Comparison of ENCODE assay signal across 12 mouse cellular contexts in genomic region chr7:19169506-19169905, GRCm38 (mm10). TPM values are rescaled to one million over a fixed set of nuclear protein-coding genes. Genes with fewer than 3 reads are reported as not detected.
DNase-seq lines count a peak whose midpoint lies in the region; ATAC-seq and TF ChIP-seq lines count a peak whose summit lies in the region.
"Had no signal": no experiment of that assay in that cellular context is flagged by ENCODE, and none has a peak within 500 bp of the region (broad histone marks: within the 10 kb centered on the region; RNA-seq: fewer than 3 reads in every experiment).

No protein-coding gene starts in this region.

- H3K9me3 ChIP-seq in heart, embryonic 14.5 days (ENCODE audit: control insufficient read depth, low read length) = no peaks in the 10 kb centered on the region
- no peaks in the 10 kb centered on the region for H3K9me3 ChIP-seq in intestine, embryonic 15.5 days
- H3K9me3 ChIP-seq in midbrain, embryonic 14.5 days (ENCODE audit: control insufficient read depth, low read length) = no peaks in the 10 kb centered on the region

- H3K36me3 ChIP-seq in heart, embryonic 14.5 days (ENCODE audit: control insufficient read depth, insufficient read depth, low read length) = no peaks in the 10 kb centered on the region
- H3K36me3 ChIP-seq in heart, adult 2 months (ENCODE audit: control insufficient read depth, insufficient read depth, low read length) = no peaks in the 10 kb centered on the region
- H3K36me3 ChIP-seq in intestine, embryonic 15.5 days = no peaks in the 10 kb centered on the region
- H3K36me3 ChIP-seq in midbrain, embryonic 14.5 days (ENCODE audit: control insufficient read depth, insufficient read depth, low read length) = no peaks in the 10 kb centered on the region
- H3K36me3 ChIP-seq: limb, embryonic 13.5 days had no signal

- DNase-seq in heart, adult 2 months = no peak
- DNase-seq in left cerebral cortex, adult 2 months (ENCODE audit: extremely low spot score in 1 of 2, low spot score in 2 of 2) = no peak
- no peak for DNase-seq in left cerebral cortex, postnatal 25 days (ENCODE audit: low spot score in 2 of 2)
- no peak for DNase-seq in midbrain, embryonic 14.5 days
- no peak for DNase-seq in retina, postnatal 1 day
- DNase-seq: cerebellum, adult 11 months; lung, adult 18-20 months; thymus, postnatal 36 days had no signal

- no peak for TF ChIP-seq POLR2A in heart, adult 2 months (IDR thresholded peaks at IDR 0.05; ENCODE audit: insufficient read depth, low read depth, low read length)

- no peak for TF ChIP-seq CTCF in heart, adult 2 months (IDR thresholded peaks at IDR 0.05)
- no peak for TF ChIP-seq CTCF in left cerebral cortex, adult 2 months (IDR thresholded peaks at IDR 0.05)

- no peaks in the 10 kb centered on the region for H3K27me3 ChIP-seq in heart, embryonic 14.5 days (ENCODE audit: control insufficient read depth, insufficient read depth, low read length)
- no peaks in the 10 kb centered on the region; the same call in 1 of the 2 replicates for H3K27me3 ChIP-seq in heart, adult 2 months (ENCODE audit: control insufficient read depth, insufficient read depth, low read length)
- peaks cover 6% of the 10 kb centered on the region; the same call in 1 of the 2 replicates for H3K27me3 ChIP-seq in intestine, embryonic 15.5 days (replicated peaks)
- H3K27me3 ChIP-seq in midbrain, embryonic 14.5 days (ENCODE audit: control insufficient read depth, insufficient read depth, low read length) = peaks cover 5% of the 10 kb centered on the region; the same call in 1 of the 2 replicates

- intact Hi-C loops in heart, adult 2 months (cut with DNase I) = no loop called here
- intact Hi-C loops in left cerebral cortex, adult 2 months (cut with DNase I) = no loop called here
- intact Hi-C loops in left cerebral cortex, postnatal 25 days (cut with DNase I) = no loop called here

- H3K79me2 ChIP-seq in heart, adult 2 months (replicated peaks; ENCODE audit: control insufficient read depth, insufficient read depth, low read length) = no peaks in the 10 kb centered on the region

- H3K4me2 ChIP-seq in heart, embryonic 14.5 days (ENCODE audit: low read length) = peak overlapping the region; percentile 48
- no peak overlapping the region for H3K4me2 ChIP-seq in intestine, embryonic 15.5 days (replicated peaks)
- no peak overlapping the region for H3K4me2 ChIP-seq in midbrain, embryonic 14.5 days (ENCODE audit: low read length)
- H3K4me2 ChIP-seq: limb, embryonic 13.5 days had no signal

- no peak overlapping the region for H3K9ac ChIP-seq in heart, embryonic 14.5 days (ENCODE audit: low read length)
- no peak overlapping the region for H3K9ac ChIP-seq in heart, adult 2 months (ENCODE audit: low read depth, low read length)
- no peak overlapping the region for H3K9ac ChIP-seq in intestine, embryonic 15.5 days
- H3K9ac ChIP-seq in midbrain, embryonic 14.5 days (replicated peaks; ENCODE audit: low read length) = no peak overlapping the region
- H3K9ac ChIP-seq: limb, embryonic 13.5 days had no signal

- H3K4me3 ChIP-seq in heart, embryonic 14.5 days (ENCODE audit: control insufficient read depth in 1 of 2, insufficient read depth in 1 of 2, low read depth in 1 of 2, low read length in 2 of 2) = no peak overlapping the region
- H3K4me3 ChIP-seq in heart, adult 2 months = no peak overlapping the region
- H3K4me3 ChIP-seq in left cerebral cortex, adult 2 months = no peak overlapping the region
- H3K4me3 ChIP-seq in intestine, embryonic 15.5 days (replicated peaks) = no peak overlapping the region
- no peak overlapping the region for H3K4me3 ChIP-seq in midbrain, embryonic 14.5 days (replicated peaks; ENCODE audit: low read depth, low read length)
- H3K4me3 ChIP-seq: limb, embryonic 13.5 days had no signal

- peaks cover 45 to 55% of the 10 kb centered on the region in 2 experiments for H3K4me1 ChIP-seq in heart, embryonic 14.5 days (ENCODE audit: control insufficient read depth in 2 of 2, insufficient read depth in 2 of 2, low read length in 2 of 2)
- H3K4me1 ChIP-seq in heart, adult 2 months (ENCODE audit: control insufficient read depth, insufficient read depth, low read length) = peaks cover 8% of the 10 kb centered on the region
- H3K4me1 ChIP-seq in intestine, embryonic 15.5 days (replicated peaks) = peaks cover 32% of the 10 kb centered on the region
- H3K4me1 ChIP-seq in midbrain, embryonic 14.5 days (ENCODE audit: control insufficient read depth, insufficient read depth, low read length) = peaks cover 15% of the 10 kb centered on the region

- no peak for TF ChIP-seq EP300 in heart, adult 2 months (IDR thresholded peaks at IDR 0.05; ENCODE audit: insufficient read depth, low read depth, low read length)

- WGBS in heart, embryonic 14.5 days = 58% methylated on average over 10 of the region's 10 CpGs
- 55% methylated on average over 10 of the region's 10 CpGs for WGBS in heart, adult 2 months
- WGBS in intestine, embryonic 15.5 days = 57% methylated on average over 10 of the region's 10 CpGs
- WGBS in midbrain, embryonic 14.5 days = 52% methylated on average over 10 of the region's 10 CpGs

- H3K27ac ChIP-seq in heart, embryonic 14.5 days (replicated peaks in 1 of 2; ENCODE audit: control insufficient read depth in 1 of 2, insufficient read depth in 1 of 2, low read depth in 2 of 2, low read length in 2 of 2) = peak overlapping the region; percentile 96 to 99
- no peak overlapping the region; the same call in 1 of the 2 replicates for H3K27ac ChIP-seq in heart, adult 2 months
- peak overlapping the region; percentile 54; the same call in 1 of the 2 replicates for H3K27ac ChIP-seq in left cerebral cortex, adult 2 months
- peak overlapping the region; percentile 51; the same call in 1 of the 2 replicates for H3K27ac ChIP-seq in intestine, embryonic 15.5 days
- peak overlapping the region; percentile 58 for H3K27ac ChIP-seq in midbrain, embryonic 14.5 days (replicated peaks; ENCODE audit: low read depth, low read length)
- H3K27ac ChIP-seq: limb, embryonic 13.5 days had no signal

- no peak for ATAC-seq in heart, embryonic 14.5 days (ENCODE audit: insufficient number of reproducible peaks, insufficient read depth, low FRiP score, low read depth)
- ATAC-seq in intestine, embryonic 15.5 days = no peak
- no peak for ATAC-seq in midbrain, embryonic 14.5 days (ENCODE audit: low FRiP score, low TSS enrichment)

RNA-seq across cellular contexts. Expression of gene Gipr, which starts 3.6 kb away (rescaled TPM):
- polyA plus RNA-seq in heart, embryonic 14.5 days (2014; fragmentation: Nextera tagmentation; extraction: Ambion mirVana) = 51.5 and 52.6 TPM in 2 replicates
- total RNA-seq in heart, adult 2 months (2021) = under 1 TPM in 1 of 2 experiments, not detected in 1; 0.16 TPM
- 2.5 and 3.0 TPM in 2 replicates for polyA plus RNA-seq in heart, adult 2 months (2012; rRNA removed)
- 1 to 10 TPM; 1.8 to 1.9 TPM for total RNA-seq in left cerebral cortex, adult 2 months (2021)
- total RNA-seq in left cerebral cortex, postnatal 25 days (2021) = 1 to 10 TPM; 1.1 to 1.5 TPM
- 2.5 and 2.8 TPM in 2 replicates for polyA plus RNA-seq in intestine, embryonic 15.5 days (2015; fragmentation: Nextera tagmentation; extraction: Ambion mirVana)
- 2.6 and 3.1 TPM in 2 replicates for polyA plus RNA-seq in midbrain, embryonic 14.5 days (2014; fragmentation: Nextera tagmentation; extraction: Ambion mirVana)
- total RNA-seq: megakaryocyte-erythroid progenitor cell, adult 5-6 weeks had no signal

RNA-seq across cellular contexts. Expression of gene Eml2, which starts 6.7 kb away (rescaled TPM):
- polyA plus RNA-seq in heart, embryonic 14.5 days (2014; fragmentation: Nextera tagmentation; extraction: Ambion mirVana) = 8.3 and 9.5 TPM in 2 replicates
- total RNA-seq in heart, adult 2 months (2021) = 10 to 100 TPM; 35.6 to 38.7 TPM
- 37.3 and 38.8 TPM in 2 replicates for polyA plus RNA-seq in heart, adult 2 months (2012; rRNA removed)
- 100 to 1,000 TPM; 131 to 138 TPM for total RNA-seq in left cerebral cortex, adult 2 months (2021)
- 100 to 1,000 TPM; 125 to 133 TPM for total RNA-seq in left cerebral cortex, postnatal 25 days (2021)
- polyA plus RNA-seq in intestine, embryonic 15.5 days (2015; fragmentation: Nextera tagmentation; extraction: Ambion mirVana) = 6.5 and 7.3 TPM in 2 replicates
- 2.6 and 9.3 TPM in 2 replicates for polyA plus RNA-seq in midbrain, embryonic 14.5 days (2014; fragmentation: Nextera tagmentation; extraction: Ambion mirVana)

RNA-seq across cellular contexts. Expression of gene Snrpd2, which starts 20.0 kb away (rescaled TPM):
- 104 and 111 TPM in 2 replicates for polyA plus RNA-seq in heart, embryonic 14.5 days (2014; fragmentation: Nextera tagmentation; extraction: Ambion mirVana)
- 10 to 100 TPM; 58.7 to 68.7 TPM for total RNA-seq in heart, adult 2 months (2021)
- 28.6 and 34.7 TPM in 2 replicates for polyA plus RNA-seq in heart, adult 2 months (2012; rRNA removed)
- 10 to 100 TPM; 69.8 to 73.3 TPM for total RNA-seq in left cerebral cortex, adult 2 months (2021)
- total RNA-seq in left cerebral cortex, postnatal 25 days (2021) = 10 to 100 TPM; 72.8 to 77.5 TPM
- 138 TPM in 2 replicates for polyA plus RNA-seq in intestine, embryonic 15.5 days (2015; fragmentation: Nextera tagmentation; extraction: Ambion mirVana)
- 112 and 130 TPM in 2 replicates for polyA plus RNA-seq in midbrain, embryonic 14.5 days (2014; fragmentation: Nextera tagmentation; extraction: Ambion mirVana)

RNA-seq across cellular contexts. Expression of gene Qpctl, which starts 20.4 kb away (rescaled TPM):
- polyA plus RNA-seq in heart, embryonic 14.5 days (2014; fragmentation: Nextera tagmentation; extraction: Ambion mirVana) = 7.0 and 7.8 TPM in 2 replicates
- 1 to 10 TPM; 3.8 to 4.6 TPM for total RNA-seq in heart, adult 2 months (2021)
- polyA plus RNA-seq in heart, adult 2 months (2012; rRNA removed) = 5.3 and 6.3 TPM in 2 replicates
- 10 to 100 TPM; 14.8 to 16.3 TPM for total RNA-seq in left cerebral cortex, adult 2 months (2021)
- total RNA-seq in left cerebral cortex, postnatal 25 days (2021) = 10 to 100 TPM; 15.5 to 16.0 TPM
- 9.2 and 11.5 TPM in 2 replicates for polyA plus RNA-seq in intestine, embryonic 15.5 days (2015; fragmentation: Nextera tagmentation; extraction: Ambion mirVana)
- 18.5 and 20.0 TPM in 2 replicates for polyA plus RNA-seq in midbrain, embryonic 14.5 days (2014; fragmentation: Nextera tagmentation; extraction: Ambion mirVana)

RNA-seq across cellular contexts. Expression of gene Gpr4, which starts 42.8 kb away (rescaled TPM):
- 1.6 and 1.9 TPM in 2 replicates for polyA plus RNA-seq in heart, embryonic 14.5 days (2014; fragmentation: Nextera tagmentation; extraction: Ambion mirVana)
- 1 to 10 TPM; 6.8 to 7.2 TPM for total RNA-seq in heart, adult 2 months (2021)
- 17.1 and 22.0 TPM in 2 replicates for polyA plus RNA-seq in heart, adult 2 months (2012; rRNA removed)
- 1 to 10 TPM; 2.4 to 3.8 TPM for total RNA-seq in left cerebral cortex, adult 2 months (2021)
- 1 to 10 TPM; 3.7 to 4.3 TPM for total RNA-seq in left cerebral cortex, postnatal 25 days (2021)
- polyA plus RNA-seq in intestine, embryonic 15.5 days (2015; fragmentation: Nextera tagmentation; extraction: Ambion mirVana) = 1.4 and 1.5 TPM in 2 replicates
- polyA plus RNA-seq in midbrain, embryonic 14.5 days (2014; fragmentation: Nextera tagmentation; extraction: Ambion mirVana) = 1.8 and 2.5 TPM in 2 replicates
- total RNA-seq: megakaryocyte-erythroid progenitor cell, adult 5-6 weeks had no signal

Comparison
In these comparisons a context has a peak if more than half of its experiments do, and no peak if none do; other contexts are left out.
1. RNA of gene Gipr, which starts 3.6 kb away (polyA plus RNA-seq): 51.5 to 52.6 TPM in heart, embryonic 14.5 days; 2.6 to 3.1 TPM in midbrain, embryonic 14.5 days, 2.5 to 3.0 TPM in heart, adult 2 months and 2.5 to 2.8 TPM in intestine, embryonic 15.5 days; every median in the first group is over 10 times any median in the second.